Mouse (Mus musculus): Measurements from ENCODE around the gene Olfr1324. TPM values are rescaled to one million over a fixed set of nuclear protein-coding genes. Genes with fewer than 3 reads are reported as not detected.
"Not testable (repeated sequence)": the region's sequence is repeated elsewhere in the genome, so short reads cannot be mapped to it uniquely, and the experiment has no call there.

Gene Olfr1324
- polyA plus RNA-seq (2015; fragmentation: Nextera tagmentation; extraction: Ambion mirVana), result not detected in 2 replicates

GRCm38 (mm10) chrX:50428398-50428797 lies at the start of gene Olfr1324:
Olfr1324 (minus strand) TSS chrX:50428498.
- H3K9me3 ChIP-seq (replicated peaks), result no peaks in the 10 kb centered on the region
- H3K27me3 ChIP-seq, result no peaks in the 10 kb centered on the region
- no peak within 1 kb of the TSS for H3K27ac ChIP-seq (replicated peaks)
- ATAC-seq (ENCODE audit: insufficient read depth), result no peak
- no peak within 1 kb of the TSS for H3K4me2 ChIP-seq
- no peak within 1 kb of the TSS for H3K9ac ChIP-seq
- H3K4me1 ChIP-seq (replicated peaks), result no peaks in the 10 kb centered on the region
- no peaks in the 10 kb centered on the region for H3K36me3 ChIP-seq (replicated peaks)
- H3K4me3 ChIP-seq (replicated peaks), result no peak within 1 kb of the TSS
- 54% methylated on average over 1 of the region's 1 CpGs for WGBS (ENCODE audit: insufficient replicate concordance)

GRCm38 (mm10) chrX:50470341-50470740 lies 42.0 kb upstream of the Olfr1324 start:
- not testable (repeated sequence) for H3K4me1 ChIP-seq (replicated peaks); H3K27ac ChIP-seq (replicated peaks); H3K27me3 ChIP-seq; H3K4me3 ChIP-seq (replicated peaks); H3K4me2 ChIP-seq; H3K9me3 ChIP-seq (replicated peaks); H3K9ac ChIP-seq; ATAC-seq (ENCODE audit: insufficient read depth); H3K36me3 ChIP-seq (replicated peaks)
- WGBS (ENCODE audit: insufficient replicate concordance), result 65% methylated on average over 6 of the region's 6 CpGs

DNA sequence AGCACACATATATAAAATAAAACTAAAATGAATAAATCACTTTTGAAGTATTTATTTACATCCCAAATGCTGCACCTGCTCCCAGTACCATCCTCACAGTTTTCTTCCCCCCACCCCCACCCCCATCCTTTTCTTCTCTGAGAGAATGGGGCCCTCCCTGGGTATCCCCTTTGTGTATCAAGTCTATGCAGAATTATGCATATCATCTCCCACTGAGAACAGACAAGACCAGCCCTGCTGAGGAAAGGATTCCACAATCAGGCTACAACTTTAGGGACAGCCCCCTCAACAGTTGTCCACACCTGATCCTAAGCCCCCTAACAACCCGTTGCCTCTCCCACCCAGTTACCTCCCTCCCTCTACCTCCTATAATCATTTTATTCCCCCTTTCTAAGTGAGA lies 27.8 kb upstream of the Olfr1324 start:
- Histone ChIP-seq H3K4me3 (replicated peaks) (no peak overlapping the region), H3K4me2 (no peak overlapping the region), H3K27me3 (no peaks in the 10 kb centered on the region), H3K36me3 (replicated peaks) (no peaks in the 10 kb centered on the region), H3K9ac (no peak overlapping the region), H3K27ac (replicated peaks) (no peak overlapping the region), H3K4me1 (replicated peaks) (no peaks in the 10 kb centered on the region), H3K9me3 (replicated peaks) (no peaks in the 10 kb centered on the region)
- WGBS (ENCODE audit: insufficient replicate concordance), result 30% methylated on average over 1 of the region's 1 CpGs
- ATAC-seq (ENCODE audit: insufficient read depth), result no peak

DNA sequence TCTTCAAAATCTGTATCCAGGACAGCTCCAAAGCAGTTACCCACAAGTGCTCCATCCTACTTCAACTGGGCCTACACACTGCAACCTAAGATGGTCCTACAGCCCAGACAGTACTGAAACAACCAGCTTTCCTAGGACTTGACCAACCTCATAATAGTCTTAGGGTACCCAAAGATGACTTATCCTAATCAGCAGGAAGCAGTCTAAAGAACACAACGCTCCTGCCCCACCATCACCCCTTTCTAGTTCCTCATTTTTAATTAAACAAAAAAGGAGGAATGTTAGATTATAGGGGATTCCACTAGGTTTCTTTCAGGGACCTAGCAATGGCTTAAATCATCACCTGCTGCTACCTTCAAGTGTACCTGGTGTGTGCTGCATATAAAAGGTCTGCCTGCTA lies 15.1 kb upstream of the Olfr1324 start:
- Histone ChIP-seq H3K27me3 (no peaks in the 10 kb centered on the region), H3K4me2 (no peak overlapping the region), H3K36me3 (replicated peaks) (no peaks in the 10 kb centered on the region), H3K4me3 (replicated peaks) (no peak overlapping the region), H3K4me1 (replicated peaks) (no peaks in the 10 kb centered on the region), H3K27ac (replicated peaks) (no peak overlapping the region), H3K9me3 (replicated peaks) (no peaks in the 10 kb centered on the region), H3K9ac (no peak overlapping the region)
- WGBS (ENCODE audit: insufficient replicate concordance), result 45% methylated on average over 1 of the region's 1 CpGs
- no peak for ATAC-seq (ENCODE audit: insufficient read depth)

GRCm38 (mm10) chrX:50442696-50443095 lies 14.4 kb upstream of the Olfr1324 start:
- no peak for ATAC-seq (ENCODE audit: insufficient read depth)
- no peak overlapping the region for H3K4me2 ChIP-seq
- H3K9ac ChIP-seq, result no peak overlapping the region
- H3K9me3 ChIP-seq (replicated peaks), result no peaks in the 10 kb centered on the region
- H3K27ac ChIP-seq (replicated peaks), result no peak overlapping the region
- H3K4me1 ChIP-seq (replicated peaks), result no peaks in the 10 kb centered on the region
- no peak overlapping the region for H3K4me3 ChIP-seq (replicated peaks)
- 87% methylated on average over 1 of the region's 1 CpGs for WGBS (ENCODE audit: insufficient replicate concordance)
- H3K36me3 ChIP-seq (replicated peaks), result no peaks in the 10 kb centered on the region
- no peaks in the 10 kb centered on the region for H3K27me3 ChIP-seq

DNA sequence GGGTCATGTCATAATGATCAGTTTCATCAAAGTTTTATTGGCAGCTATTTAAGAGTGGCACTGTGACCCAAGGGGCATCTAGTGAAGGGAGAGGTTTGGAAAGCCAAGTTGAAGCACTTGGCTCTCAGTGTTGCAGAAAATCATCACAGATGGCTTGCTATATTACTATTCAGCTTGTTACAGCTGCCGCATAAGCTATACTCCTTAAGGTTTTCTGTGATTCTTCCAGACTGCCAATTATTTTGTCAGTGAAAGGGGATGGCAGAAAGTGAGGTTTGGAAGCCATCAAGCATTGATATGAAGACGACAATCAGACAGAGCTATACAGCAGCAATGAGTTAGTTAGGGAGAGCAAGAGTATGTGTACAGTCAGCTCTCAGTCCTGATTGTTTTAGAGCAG lies 4.2 kb upstream of the Olfr1324 start:
- Histone ChIP-seq H3K4me1 (replicated peaks) (no peaks in the 10 kb centered on the region), H3K4me2 (no peak overlapping the region), H3K9ac (no peak overlapping the region), H3K27ac (replicated peaks) (no peak overlapping the region), H3K4me3 (replicated peaks) (no peak overlapping the region), H3K36me3 (replicated peaks) (no peaks in the 10 kb centered on the region), H3K27me3 (no peaks in the 10 kb centered on the region), H3K9me3 (replicated peaks) (no peaks in the 10 kb centered on the region)
- no peak for ATAC-seq (ENCODE audit: insufficient read depth)
- 70% methylated on average over 2 of the region's 2 CpGs for WGBS (ENCODE audit: insufficient replicate concordance)

- H3K27me3 ChIP-seq, result no peaks in the 10 kb centered on the region
- no peaks in the 10 kb centered on the region for H3K36me3 ChIP-seq (replicated peaks)
- no peaks in the 10 kb centered on the region for H3K9me3 ChIP-seq (replicated peaks)
- ATAC-seq (ENCODE audit: insufficient read depth), result no peak
- H3K4me1 ChIP-seq (replicated peaks), result no peaks in the 10 kb centered on the region
- H3K4me2 ChIP-seq, result no peak overlapping the region
- no peak overlapping the region for H3K9ac ChIP-seq
- no peak overlapping the region for H3K27ac ChIP-seq (replicated peaks)
- no peak overlapping the region for H3K4me3 ChIP-seq (replicated peaks)
- 40% methylated on average over 2 of the region's 2 CpGs for WGBS (ENCODE audit: insufficient replicate concordance)
Observed at GRCm38 (mm10) chrX:50427712-50428328, 478 bp downstream of the Olfr1324 start.

DNA sequence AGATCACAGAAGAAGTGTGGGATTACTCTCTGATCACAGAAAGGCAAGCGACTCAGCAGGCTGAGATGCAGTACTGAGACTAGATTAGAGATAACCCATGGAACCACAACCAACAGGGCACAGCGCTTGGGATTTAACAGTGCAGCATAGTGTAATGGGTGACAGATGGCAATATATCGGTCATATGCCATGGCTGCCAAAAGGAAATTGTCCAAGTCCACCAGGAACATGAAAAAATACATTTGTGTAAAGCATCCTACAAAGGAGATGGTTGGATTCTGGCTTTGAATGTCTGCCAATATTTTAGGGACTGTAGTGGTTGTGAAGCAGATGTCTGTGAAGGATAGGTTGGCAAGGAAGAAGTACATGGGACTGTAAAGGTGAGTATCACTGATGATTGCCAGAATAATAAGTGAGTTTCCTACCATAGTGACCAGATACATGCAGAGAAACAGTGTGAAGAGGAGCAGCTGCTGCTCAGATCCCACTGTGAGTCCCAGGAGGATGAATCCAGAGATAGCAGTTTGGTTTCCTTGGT lies 2.3 kb downstream of the Olfr1324 start:
- Histone ChIP-seq H3K9ac (no peak overlapping the region), H3K9me3 (replicated peaks) (no peaks in the 10 kb centered on the region), H3K27me3 (no peaks in the 10 kb centered on the region), H3K4me2 (no peak overlapping the region), H3K36me3 (replicated peaks) (no peaks in the 10 kb centered on the region), H3K4me1 (replicated peaks) (no peaks in the 10 kb centered on the region), H3K27ac (replicated peaks) (no peak overlapping the region), H3K4me3 (replicated peaks) (no peak overlapping the region)
- 66% methylated on average over 3 of the region's 3 CpGs for WGBS (ENCODE audit: insufficient replicate concordance)
- no peak for ATAC-seq (ENCODE audit: insufficient read depth)

DNA sequence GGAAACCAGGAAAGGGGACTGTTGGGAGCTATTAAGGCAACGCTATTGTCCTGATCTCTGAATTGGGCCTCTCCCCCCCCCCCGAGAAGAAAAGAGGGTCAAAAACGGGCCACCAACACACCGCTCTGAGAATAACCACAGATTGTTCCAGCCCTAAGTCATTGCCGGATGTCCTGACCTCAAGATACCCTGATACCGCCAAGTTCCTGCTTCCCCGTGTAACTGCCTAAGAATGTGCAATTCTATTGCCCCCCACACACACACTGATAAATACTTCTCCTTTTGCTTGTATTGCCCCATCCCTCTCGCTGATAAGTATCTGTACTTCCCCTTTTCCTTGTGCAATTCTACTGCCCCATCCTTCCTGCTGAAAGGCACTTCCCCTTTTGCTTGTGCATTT lies 17.9 kb downstream of the Olfr1324 start:
- not testable (repeated sequence) for H3K4me3 ChIP-seq (replicated peaks); ATAC-seq (ENCODE audit: insufficient read depth); H3K27me3 ChIP-seq; H3K4me2 ChIP-seq; H3K9me3 ChIP-seq (replicated peaks); H3K9ac ChIP-seq; H3K36me3 ChIP-seq (replicated peaks); H3K27ac ChIP-seq (replicated peaks); H3K4me1 ChIP-seq (replicated peaks)
- 37% methylated on average over 8 of the region's 8 CpGs for WGBS (ENCODE audit: insufficient replicate concordance)

DNA sequence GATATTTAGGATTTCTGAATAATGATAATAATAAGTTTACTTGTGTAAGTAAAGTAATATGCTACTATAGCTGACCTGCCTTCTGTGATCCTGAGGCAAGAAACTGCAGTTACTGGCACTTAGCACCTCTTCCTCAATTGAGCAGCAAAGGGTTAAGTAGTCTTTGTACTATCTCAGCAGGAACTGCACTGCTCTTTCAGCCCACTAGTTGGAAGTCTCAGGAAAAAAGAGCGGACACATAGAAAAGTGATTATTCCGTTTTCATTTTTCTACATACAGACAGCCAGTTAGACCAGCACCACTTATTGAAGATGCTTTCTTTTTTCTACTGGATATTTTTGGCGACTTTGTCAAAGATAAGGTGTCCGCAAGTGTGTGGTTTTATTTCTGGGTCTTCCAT lies 37.7 kb downstream of the Olfr1324 start:
- H3K4me3 ChIP-seq (replicated peaks); ATAC-seq (ENCODE audit: insufficient read depth); H3K27me3 ChIP-seq; H3K9me3 ChIP-seq (replicated peaks); H3K36me3 ChIP-seq (replicated peaks); H3K27ac ChIP-seq (replicated peaks); H3K9ac ChIP-seq; H3K4me2 ChIP-seq; H3K4me1 ChIP-seq (replicated peaks): not testable (repeated sequence)
- WGBS (ENCODE audit: insufficient replicate concordance), result 69% methylated on average over 4 of the region's 4 CpGs

DNA sequence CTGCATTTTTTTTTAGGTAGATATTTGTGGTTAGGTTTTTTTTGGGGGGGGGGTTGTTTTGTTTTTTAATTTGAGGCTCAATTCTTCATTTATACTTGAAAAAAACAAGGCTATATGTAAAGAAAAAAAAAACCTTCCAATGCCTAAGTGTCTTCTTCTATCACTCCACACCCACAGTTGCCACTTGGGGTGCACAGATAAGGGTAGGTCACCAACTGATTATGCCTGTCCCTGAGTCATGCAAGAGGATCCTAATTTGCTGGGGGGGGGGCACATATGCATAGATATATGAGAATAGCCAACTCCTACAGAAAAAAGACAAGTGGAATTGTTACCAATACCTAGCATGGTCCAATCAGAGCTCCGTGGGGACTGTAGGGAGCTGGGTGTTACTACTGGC lies 53.3 kb downstream of the Olfr1324 start:
- H3K4me2 ChIP-seq, result no peak overlapping the region
- no peak overlapping the region for H3K27ac ChIP-seq (replicated peaks)
- no peak overlapping the region for H3K4me3 ChIP-seq (replicated peaks)
- WGBS (ENCODE audit: insufficient replicate concordance), result 32% methylated on average over 1 of the region's 1 CpGs
- H3K9ac ChIP-seq, result no peak overlapping the region
- H3K9me3 ChIP-seq (replicated peaks), result no peaks in the 10 kb centered on the region
- no peaks in the 10 kb centered on the region for H3K27me3 ChIP-seq
- no peaks in the 10 kb centered on the region for H3K36me3 ChIP-seq (replicated peaks)
- no peaks in the 10 kb centered on the region for H3K4me1 ChIP-seq (replicated peaks)
- no peak for ATAC-seq (ENCODE audit: insufficient read depth)

Data from liver, embryonic 15.5 days (tissue).